Mouse (Mus musculus) adrenal gland, postnatal 25 days (tissue): ENCODE data around the gene Gm19684. TPM values are rescaled to one million over a fixed set of nuclear protein-coding genes. Genes with fewer than 3 reads are reported as not detected.
"Not testable (repeated sequence)": the region's sequence is repeated elsewhere in the genome, so short reads cannot be mapped to it uniquely, and the experiment has no call there.

Experiments
- DNase-seq: peaks from one replicate; pipeline ENCODE4 v3.0.0; 2021; ENCODE audit warnings: mixed read lengths
- long read RNA-seq: library from polyadenylated mRNA; stranded (forward); transcript quantifications from one replicate; pipeline ENCODE4 v2.0.0, GENCODE M21; 2021
- total RNA-seq: library from RNA; stranded (reverse); gene quantifications from 2 replicates; pipeline ENCODE4 v1.2.3, GENCODE M21; 2021

The Gm19684 gene
- total RNA-seq = 0.58 TPM in 1 of 2 replicates, not detected in the other
- long read RNA-seq, partial matches to known transcripts = 0 of 3 reads
- long read RNA-seq, other reads (novel, unspliced or antisense) = 3 of 3 reads

DNA sequence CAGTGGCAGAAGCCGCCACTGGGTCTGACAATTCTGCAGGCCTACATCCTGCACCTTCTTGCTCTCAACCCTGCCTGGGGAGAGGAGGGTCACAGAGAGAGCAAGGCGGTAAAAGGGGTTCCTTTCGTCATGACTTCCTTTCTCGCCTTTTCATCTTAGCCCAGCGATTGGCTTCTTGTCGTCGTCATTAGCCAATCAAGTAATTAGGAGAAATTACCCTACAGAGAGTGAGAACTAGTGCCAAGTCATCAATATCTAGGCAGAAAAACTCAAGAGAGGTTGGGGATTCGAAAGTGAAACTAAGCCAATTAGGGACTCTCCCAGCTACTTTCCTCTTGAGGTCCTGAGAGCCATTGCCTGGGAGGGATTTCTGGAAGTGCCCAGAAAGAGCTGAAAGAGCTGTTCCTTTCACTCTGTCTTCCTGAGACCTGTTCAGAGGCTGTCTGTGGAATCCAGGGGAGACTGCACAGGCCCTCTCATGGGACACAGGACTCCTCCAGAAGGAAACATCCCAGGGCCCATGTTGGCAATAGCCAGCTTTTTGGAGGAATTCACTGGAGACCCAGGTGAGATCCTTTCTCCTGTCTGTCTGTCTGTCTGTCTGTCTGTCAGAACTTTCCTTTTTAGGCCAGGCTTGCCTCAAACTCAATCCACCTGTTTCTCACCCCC lies at the start of gene Gm19684:
Gm19684 (plus strand) TSS at position 327 of the 669 bp plus-strand sequence.
- peak; percentile 27 for DNase-seq

DNA sequence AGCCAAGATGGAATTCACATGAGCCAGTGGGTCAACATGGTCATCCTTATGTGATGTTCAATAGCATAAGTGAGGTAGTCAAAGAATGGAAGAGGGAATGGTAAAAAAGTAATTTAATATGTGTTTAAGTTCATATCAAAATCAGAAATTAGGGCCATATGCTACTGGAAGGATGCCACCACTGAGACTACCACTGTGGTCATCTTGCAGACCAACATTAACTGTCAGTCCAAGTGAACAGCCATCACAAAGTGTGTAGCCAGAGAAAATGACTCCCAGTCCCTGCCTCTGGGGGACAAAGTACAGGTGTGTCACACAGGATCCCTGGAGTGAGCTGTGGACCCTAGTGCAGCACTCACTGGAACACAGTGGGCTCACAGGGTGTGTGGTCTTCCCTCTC lies 39.6 kb upstream of the Gm19684 start:
- not testable (repeated sequence) for DNase-seq

DNA sequence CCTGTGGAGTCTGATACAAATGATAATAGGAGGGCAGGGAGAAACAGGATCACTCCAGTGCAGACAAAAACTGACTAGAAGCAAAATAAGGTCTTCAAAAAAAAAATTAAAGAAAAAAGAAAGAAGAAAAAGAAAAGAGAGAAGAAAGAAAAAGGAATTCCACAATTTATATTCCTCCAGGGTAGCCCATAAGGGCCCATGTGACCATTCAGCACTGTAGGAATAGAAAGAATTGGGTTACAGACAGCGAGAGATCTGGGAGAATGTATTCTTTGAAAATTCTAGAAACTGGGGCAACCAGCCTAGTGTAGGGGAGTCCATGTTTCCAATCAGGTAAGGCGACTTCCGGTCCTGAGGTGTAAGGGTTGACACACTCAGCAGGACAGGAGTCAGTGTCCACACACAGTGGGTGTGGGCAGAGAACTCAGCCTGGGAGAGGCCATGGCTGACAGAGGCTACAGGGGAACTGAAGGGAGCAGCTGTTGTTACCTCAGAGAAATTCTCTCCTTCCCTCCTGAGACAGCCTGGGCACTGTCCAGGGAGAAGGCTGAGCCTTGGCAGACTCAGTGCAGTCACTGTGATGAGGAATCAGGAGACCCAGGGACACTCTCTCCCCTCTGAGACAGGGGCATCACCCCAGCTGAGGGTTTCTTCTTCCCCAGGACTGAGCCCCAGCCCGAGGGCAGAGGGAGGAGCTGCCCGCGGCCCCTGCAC lies 38.8 kb upstream of the Gm19684 start:
- DNase-seq = not testable (repeated sequence)

DNA sequence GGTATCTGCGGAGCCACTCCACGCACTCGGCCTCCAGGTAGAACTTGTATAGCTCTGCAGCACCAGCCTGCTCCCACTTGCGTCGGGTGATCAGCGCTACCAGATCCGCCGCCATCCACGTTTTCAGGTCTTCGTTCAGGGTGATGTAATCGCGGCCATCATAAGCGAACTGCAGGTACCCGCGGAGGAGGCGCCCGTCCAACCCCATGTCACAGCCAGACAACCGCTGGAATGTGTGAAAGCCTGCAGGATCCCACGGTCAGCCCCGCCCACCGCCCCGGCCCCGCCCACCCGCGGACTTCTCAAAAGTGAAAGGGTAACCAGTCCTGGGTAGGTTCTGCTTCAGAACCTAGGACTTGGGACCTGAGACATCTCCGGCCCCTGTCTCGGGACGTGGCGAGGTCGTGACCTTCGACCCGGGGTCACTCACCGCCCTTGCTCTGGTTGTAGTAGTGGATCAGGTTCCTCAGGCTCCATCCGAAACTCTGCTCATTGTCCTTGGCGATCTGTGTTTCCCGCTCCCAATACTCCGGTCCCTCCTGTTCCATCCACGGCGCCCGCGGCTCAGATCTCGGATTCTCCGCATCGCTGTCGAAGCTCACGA lies 38.1 kb upstream of the Gm19684 start:
- DNase-seq = peak; percentile 26

DNA sequence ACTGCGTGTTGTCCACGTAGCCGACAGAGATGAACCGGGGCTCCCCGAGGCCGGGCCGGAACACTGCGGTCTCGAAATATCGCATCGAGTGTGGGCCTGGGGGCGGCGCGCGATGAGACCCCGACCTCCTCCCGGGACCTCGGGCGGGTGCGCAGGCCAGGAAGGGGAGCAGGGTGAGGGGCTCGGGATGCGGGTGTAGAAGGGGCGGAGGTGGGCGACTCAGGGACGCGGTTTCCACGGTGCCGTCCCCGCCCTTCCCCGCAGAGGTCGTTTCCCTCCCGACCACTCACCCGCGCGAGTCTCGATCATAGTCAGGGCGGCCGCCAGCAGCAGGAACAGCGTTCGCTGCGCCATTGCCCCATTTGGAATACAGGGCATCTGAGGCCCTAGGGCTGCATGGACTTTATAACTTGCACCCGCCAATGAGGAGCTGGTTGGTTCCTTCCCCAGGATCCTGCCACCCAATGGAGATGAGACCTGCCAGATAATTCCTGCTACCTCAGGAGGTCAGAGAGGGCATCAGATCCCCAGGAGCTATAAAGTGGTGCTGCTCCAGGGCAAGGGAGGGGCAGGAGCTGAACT lies 37.5 kb upstream of the Gm19684 start:
- DNase-seq = no peak

DNA sequence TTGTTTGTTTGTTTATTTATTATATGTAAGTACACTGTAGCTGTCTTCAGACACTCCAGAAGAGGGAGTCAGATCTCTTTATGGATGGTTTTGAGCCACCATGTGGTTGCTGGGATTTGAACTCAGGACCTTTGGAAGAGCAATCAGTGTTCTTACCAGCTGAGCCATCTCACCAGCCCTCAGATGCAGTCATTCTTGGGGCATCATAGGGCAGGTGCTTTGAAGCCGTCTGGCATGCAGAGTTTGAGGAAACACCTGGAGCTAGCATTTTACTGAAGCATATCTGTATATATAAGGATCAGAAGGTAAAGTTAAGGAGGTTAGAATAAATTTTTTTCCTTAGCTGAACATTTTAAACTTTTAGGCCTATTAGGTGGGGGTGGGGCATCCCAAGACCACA lies 35.5 kb upstream of the Gm19684 start:
- DNase-seq = not testable (repeated sequence)

DNA sequence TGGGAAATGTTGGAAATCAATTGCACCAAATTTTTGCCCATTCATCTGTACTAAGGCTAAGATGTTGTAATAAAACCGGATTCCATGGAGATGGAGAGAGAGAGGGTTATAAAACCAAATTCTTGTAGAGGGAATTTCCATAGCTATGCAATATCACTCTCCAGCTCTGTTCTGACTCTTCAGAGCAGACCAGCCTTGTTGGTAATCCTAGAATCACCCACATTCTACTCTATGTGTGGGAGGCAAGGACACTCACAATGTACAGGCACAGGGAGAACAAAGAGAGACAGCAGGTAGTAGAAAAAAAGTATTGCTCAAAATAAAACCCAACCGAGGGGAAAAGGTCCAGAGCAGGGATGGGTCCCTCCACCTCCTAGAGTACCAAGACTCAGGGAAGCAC lies 29.5 kb upstream of the Gm19684 start:
- not testable (repeated sequence) for DNase-seq

DNA sequence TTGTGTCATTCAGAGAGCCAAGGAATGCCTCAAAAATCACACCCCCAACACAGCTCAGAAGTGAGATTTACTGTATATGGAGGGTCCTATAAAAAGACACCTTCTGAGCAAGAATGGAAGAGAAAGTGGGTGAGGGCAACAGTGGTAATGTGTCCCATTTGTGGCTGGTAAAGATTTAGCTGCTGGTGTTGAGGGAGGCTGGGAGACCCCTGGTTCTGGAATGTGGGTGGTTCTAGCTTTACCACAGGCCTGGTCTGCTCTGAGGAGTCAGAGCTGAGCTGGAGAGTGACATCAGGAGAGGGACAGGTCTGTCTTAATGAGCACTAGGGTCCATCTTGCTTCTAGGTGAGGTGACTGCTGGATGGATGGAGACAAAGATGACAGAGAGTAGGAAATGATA lies 29.0 kb upstream of the Gm19684 start:
- not testable (repeated sequence) for DNase-seq

DNA sequence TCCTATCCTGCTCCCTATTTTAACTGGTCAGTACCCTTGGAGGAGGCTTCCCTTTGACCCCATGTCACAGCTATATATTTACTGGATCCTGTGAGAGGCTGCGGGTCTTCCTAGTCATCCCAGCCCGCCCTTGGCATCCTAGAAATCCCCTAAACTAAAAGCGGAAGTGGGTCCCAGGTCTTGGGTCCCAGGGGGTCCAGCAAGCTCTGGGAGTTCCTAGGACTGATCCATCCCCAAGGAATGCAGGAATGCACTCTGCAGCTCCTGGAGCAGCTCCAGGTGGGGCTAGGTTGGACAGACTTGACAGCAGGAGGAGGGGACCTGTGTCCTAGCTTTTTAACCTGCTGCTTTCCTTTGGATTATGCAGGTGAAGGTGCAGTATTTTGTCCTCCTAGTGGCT lies 27.5 kb upstream of the Gm19684 start:
- no peak for DNase-seq

DNA sequence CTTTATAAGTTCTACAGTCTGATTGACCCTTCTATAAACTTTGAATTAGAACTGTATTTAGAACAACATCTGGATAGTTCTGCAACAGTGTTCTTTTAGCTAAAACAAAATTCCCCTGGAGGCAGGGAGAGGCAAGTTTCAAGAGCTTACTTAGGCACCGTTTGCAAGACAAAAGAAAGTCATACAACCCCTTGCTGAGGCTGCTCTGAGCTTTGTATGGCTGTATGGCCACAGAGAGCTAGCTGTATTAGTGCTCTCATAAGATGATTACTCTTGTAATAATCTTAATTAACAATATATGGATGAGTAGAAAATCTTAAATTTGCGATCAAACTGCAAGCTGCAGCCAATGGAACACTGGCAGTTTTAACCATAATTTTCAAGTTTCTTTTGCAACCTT lies 21.9 kb upstream of the Gm19684 start:
- DNase-seq = not testable (repeated sequence)

DNA sequence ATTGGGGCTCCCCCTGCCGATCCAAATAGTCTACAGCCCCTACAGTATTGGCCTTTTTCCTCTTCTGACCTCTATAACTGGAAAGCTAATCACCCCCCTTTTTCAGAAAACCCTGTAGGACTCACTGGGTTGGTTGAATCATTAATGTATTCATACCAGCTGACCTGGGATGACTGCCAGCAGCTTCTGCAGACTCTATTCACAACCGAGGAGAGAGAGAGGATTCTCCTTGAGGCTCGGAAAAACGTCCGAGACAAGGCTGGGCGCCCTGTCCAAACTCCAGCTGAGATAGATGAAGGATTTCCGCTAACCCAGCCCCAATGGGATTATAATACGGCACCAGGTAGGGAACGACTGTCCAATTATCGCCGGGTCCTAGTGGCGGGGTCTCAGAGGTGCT lies 19.4 kb upstream of the Gm19684 start:
- DNase-seq = not testable (repeated sequence)

DNA sequence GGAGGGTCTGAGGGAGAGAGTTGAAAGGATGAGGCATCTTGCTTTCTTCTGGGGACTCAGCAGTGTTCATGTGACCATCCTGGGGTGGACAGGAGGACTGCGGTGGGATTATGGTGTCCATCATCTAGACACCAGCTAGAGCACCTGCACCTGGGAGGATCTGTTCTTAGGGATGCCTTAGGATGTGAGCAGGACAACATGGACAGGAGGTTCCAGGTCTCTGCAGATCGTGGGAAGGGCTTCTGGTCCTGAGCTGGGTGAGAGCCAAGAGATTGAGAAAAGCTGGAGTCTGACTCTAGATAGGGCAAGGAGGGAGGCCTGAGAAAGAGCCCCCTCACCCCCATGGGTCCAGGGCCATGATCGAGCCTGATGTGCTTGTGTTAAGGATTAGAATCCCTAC lies 11.3 kb upstream of the Gm19684 start:
- DNase-seq = not testable (repeated sequence)

DNA sequence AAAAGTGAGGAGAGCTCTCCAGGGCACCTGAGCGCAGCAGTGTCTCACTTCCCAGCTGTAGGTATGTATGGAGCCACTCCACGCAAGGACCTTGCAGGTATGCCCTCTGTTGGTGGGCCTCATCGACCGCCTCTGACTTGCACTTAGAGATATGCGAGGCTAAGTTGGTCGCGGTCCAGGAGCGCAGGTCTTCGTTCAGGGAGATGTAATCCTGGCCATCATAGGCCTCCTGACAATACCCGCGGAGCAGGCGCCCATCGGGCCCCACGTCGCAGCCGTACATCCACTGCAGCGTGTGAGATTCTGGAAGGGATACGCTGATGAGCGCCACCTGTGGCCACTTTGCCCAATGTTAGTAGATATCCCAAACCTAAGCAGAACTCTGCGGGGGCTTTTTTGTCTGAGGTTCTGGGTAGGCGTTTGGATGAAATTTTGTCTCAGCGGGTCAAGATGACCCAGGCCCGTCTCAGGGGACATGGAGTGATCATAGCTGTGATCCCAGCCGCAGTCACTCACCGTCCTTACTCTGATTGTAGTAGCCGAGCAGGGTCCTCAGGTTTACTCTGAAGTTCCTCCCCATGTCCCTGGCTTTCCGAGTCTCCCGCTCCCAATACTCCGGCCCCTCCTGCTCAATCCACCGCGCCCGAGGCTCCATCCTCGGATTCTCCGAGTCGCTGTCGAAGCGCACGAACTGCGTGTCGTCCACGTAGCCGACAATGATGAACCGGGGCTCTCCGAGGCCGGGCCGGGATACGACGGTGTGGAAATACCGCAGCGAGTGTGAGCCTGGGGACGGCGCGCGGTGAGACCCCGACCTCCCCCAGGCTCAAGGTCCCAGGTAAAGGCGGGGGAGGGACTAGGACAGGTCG lies 10.6 kb upstream of the Gm19684 start:
- DNase-seq = not testable (repeated sequence)

DNA sequence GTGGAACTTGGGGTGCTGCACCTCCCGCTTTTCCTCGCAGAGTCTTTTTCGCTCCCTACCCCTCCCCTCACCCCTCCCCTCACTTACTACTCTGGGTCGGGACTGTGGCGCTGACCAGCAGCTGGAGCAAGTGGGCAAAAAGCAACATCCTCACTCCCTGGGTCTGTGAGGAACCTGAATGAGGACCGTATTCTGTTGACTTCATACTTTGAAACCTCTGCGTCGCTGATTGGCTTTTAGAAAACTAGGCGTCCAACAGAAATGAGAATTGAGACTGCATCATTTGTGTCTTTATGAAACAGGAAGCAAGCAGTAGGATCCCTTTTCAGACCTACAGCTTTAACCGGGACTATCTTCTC lies 10.0 kb upstream of the Gm19684 start:
- not testable (repeated sequence) for DNase-seq

DNA sequence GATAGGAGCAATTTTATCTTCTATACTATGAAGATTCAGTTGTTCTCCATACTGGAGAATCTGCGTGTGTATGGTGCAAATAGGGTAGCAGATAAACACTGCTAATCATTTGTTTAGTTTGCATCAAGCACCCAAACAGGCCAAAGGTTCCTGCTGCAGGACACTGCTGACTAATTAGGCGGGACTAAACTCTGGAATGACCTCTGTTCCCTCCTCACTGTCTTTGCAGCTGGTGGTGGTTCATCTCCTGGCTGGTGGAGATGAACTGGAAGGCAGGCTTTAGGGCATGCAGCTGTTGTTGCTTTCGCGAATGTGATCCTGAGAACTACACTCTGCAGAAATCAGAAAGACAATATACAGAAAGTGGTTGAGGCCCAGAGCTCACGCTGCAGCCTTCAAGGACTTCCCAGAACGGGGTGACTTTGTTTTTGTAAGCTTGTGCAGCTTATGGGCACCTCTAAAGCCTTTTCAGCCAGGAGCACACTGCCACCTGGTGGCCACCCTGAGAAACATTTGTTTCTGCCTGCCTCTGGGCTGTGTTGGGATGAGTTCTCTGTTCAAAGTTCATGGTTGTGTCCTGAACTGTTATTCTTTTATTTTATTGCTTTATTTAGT lies 7.4 kb upstream of the Gm19684 start:
- peak; percentile 56 for DNase-seq

DNA sequence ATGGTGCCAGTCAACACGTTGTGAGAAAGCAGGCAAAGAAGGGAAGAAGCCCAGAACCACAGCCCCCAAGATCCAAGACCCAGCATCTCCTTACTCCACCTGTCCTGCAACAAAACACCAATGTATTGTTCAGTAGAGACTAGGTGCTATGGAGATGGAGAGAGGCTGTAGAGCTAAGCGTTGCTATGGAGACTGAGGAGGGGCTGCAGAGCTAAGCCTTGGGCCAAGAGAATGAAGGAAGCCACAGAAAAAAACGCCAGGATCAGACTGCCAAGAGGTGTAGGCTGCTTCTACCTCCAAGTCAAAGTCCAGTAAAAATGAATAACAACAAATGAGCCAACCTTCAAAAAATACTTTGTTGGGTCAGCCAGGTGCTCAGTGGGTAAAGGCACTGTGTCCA lies 4.9 kb upstream of the Gm19684 start:
- not testable (repeated sequence) for DNase-seq

DNA sequence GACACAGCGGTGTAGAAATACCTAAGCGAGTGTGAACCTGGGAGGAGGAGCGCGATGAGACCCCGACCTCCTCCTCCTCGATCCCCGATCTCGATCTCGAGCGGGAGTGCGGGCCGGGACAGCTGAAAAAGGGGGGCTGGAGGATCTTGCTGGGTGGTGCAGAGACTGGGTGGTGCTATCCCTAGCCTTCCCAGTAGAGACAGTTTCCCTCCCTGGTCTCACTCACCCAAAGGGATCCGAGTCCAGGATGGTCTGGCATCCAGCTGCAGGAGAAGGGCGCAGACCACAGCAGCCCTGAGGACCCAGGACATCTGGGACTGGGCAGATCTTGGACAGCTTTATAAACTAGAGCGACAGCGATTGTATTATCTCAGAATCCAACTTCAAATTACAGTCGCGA lies 639 bp upstream of the Gm19684 start:
- DNase-seq = not testable (repeated sequence)

DNA sequence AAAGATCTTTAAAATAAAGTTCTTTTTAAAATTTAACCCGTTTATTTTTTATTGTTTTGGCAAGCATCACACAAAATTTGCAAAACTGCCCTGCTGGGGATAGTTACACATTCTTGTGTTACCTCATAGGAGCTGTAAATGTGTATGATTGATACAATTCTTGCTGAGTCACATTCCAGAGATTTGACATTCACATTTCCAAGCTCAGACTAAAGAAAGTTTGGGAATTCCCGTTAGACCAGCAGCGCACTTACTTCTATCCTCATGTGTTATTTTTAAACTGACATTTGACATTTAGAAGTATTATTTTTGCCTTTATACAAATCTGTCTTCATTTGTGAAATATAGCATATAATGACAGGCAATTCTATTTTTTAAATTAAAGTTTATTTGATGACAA lies 2.6 kb downstream of the Gm19684 start:
- not testable (repeated sequence) for DNase-seq

DNA sequence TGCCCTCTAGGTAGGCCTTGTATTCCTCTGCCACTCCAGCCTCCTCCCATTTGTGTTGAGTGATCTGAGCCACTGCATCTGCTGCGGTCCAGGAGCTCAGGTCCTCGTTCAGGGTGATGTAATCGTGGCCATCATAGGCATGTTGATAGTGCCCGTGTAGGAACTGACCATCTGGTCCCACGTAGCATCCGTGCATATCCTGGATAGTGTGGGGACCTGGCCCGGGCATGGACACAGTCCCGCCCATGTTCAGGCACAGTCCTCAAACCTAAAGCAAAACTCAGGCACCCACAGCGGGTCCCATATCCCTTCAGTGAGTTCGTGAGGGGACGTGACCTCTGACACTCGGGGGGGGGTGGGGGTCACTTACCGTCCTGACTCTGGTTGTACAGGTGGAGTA lies 7.0 kb downstream of the Gm19684 start:
- not testable (repeated sequence) for DNase-seq

DNA sequence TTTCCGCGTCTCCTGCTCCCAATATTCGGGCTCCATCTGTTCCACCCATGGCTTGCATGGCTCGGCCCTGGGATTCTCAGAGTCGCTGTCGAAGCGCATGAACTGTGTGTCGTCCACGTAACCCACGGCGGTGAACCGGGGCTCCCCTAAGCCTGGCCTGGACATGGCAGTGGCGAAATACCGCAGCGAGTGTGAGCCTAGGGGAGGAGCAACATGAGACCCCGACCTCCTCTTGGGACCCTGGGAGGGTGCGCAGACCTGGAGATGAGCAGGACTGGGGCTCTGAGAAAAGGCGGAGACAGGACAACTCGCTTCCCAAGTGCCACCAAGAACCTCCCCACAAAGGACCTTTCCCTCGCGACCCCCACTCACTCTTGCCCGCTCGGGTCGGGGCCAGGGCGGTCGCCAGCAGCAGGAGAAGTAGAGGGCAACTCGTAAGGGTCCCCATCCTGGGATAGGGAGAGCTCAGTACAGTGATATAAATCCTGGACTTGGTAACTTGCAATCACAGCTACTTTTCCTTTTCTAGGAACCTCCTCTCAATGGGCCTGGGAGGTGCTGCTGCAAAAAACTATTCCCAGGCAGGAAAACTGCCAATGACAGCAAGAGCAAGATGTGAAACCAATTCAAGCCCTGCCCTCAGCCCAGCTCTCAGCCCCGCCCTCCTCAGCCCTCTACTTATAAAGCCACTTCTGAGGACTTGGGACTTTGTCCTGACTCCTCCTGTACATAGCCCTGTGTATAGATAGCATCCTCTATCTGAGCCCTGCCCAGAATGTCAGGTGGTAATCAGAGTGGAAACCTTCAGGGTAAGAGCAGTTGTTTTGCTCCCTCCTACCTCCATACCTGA lies 7.7 kb downstream of the Gm19684 start, which contains the start of gene Gm7030:
Gm7030 (minus strand) TSS at position 458 of the 850 bp plus-strand sequence.
- not testable (repeated sequence) for DNase-seq
